Mouse (Mus musculus): Measurements from ENCODE around the gene Abhd12b. TPM values are rescaled to one million over a fixed set of nuclear protein-coding genes. Genes with fewer than 3 reads are reported as not detected.
A peak's percentile ranks its signal among the peaks of the same experiment; 100 is the strongest.

The Abhd12b gene
- total and polyA plus RNA-seq, 3 experiments = not detected

- no peaks in the 10 kb centered on the region for H3K79me2 ChIP-seq (replicated peaks; ENCODE audit: control insufficient read depth, insufficient read depth, low read length)
- H3K4me1 ChIP-seq (ENCODE audit: control insufficient read depth, insufficient read depth, low read length) = peaks cover 3% of the 10 kb centered on the region
- TF ChIP-seq CTCF (IDR thresholded peaks at IDR 0.05) (no peak), POLR2A (IDR thresholded peaks at IDR 0.05; ENCODE audit: insufficient read depth, low read depth, low read length) (no peak), EP300 (IDR thresholded peaks at IDR 0.05; ENCODE audit: insufficient read depth, low read depth, low read length) (no peak)
- no peak for DNase-seq
- H3K4me3 ChIP-seq = peak within 1 kb of the TSS; percentile 91
- H3K36me3 ChIP-seq (ENCODE audit: control insufficient read depth, insufficient read depth, low read length) = no peaks in the 10 kb centered on the region
- H3K27ac ChIP-seq = no peak within 1 kb of the TSS
- 83% methylated on average over 11 of the region's 11 CpGs for WGBS
- no peaks in the 10 kb centered on the region for H3K27me3 ChIP-seq (ENCODE audit: control insufficient read depth, insufficient read depth, low read length)
- no peak within 1 kb of the TSS for H3K9ac ChIP-seq (ENCODE audit: low read depth, low read length)
- intact Hi-C loops (cut with DNase I) = loop anchor here (5.0 kb wide), 1 partner anchor 46 kb away; no protein-coding TSS in a partner anchor
Observed at GRCm38 (mm10) chr12:70113351-70113750, 40.6 kb upstream of the Abhd12b start, which contains the start of gene Nin. Gene Nin, minus strand, starts transcription at chr12:70113717.

- no peak for TF ChIP-seq EP300 (IDR thresholded peaks at IDR 0.05; ENCODE audit: insufficient read depth, low read depth, low read length)
- no peak for TF ChIP-seq POLR2A (IDR thresholded peaks at IDR 0.05; ENCODE audit: insufficient read depth, low read depth, low read length)
- TF ChIP-seq CTCF (IDR thresholded peaks at IDR 0.05) = no peak
- Histone ChIP-seq H3K27me3 (ENCODE audit: control insufficient read depth, insufficient read depth, low read length) (no peaks in the 10 kb centered on the region), H3K79me2 (replicated peaks; ENCODE audit: control insufficient read depth, insufficient read depth, low read length) (no peaks in the 10 kb centered on the region), H3K4me1 (ENCODE audit: control insufficient read depth, insufficient read depth, low read length) (no peaks in the 10 kb centered on the region), H3K36me3 (ENCODE audit: control insufficient read depth, insufficient read depth, low read length) (no peaks in the 10 kb centered on the region), H3K27ac (no peak overlapping the region), H3K4me3 (no peak overlapping the region), H3K9ac (ENCODE audit: low read depth, low read length) (no peak overlapping the region)
- intact Hi-C loops (cut with DNase I) = no loop called here
- WGBS = 66% methylated on average over 10 of the region's 10 CpGs
- no peak for DNase-seq
Observed at GRCm38 (mm10) chr12:70117146-70117545, 36.8 kb upstream of the Abhd12b start.

- intact Hi-C loops (cut with DNase I) = no loop called here
- H3K9ac ChIP-seq (ENCODE audit: low read depth, low read length) = no peak overlapping the region
Observed at GRCm38 (mm10) chr12:70118721-70119345, 35.1 kb upstream of the Abhd12b start.

GRCm38 (mm10) chr12:70119552-70119951 lies 34.4 kb upstream of the Abhd12b start:
- no peak for DNase-seq
- H3K9ac ChIP-seq (ENCODE audit: low read depth, low read length) = no peak overlapping the region
- no peaks in the 10 kb centered on the region for H3K27me3 ChIP-seq (ENCODE audit: control insufficient read depth, insufficient read depth, low read length)
- intact Hi-C loops (cut with DNase I) = no loop called here
- H3K36me3 ChIP-seq (ENCODE audit: control insufficient read depth, insufficient read depth, low read length) = no peaks in the 10 kb centered on the region
- H3K27ac ChIP-seq = no peak overlapping the region
- H3K4me1 ChIP-seq (ENCODE audit: control insufficient read depth, insufficient read depth, low read length) = no peaks in the 10 kb centered on the region
- no peaks in the 10 kb centered on the region for H3K79me2 ChIP-seq (replicated peaks; ENCODE audit: control insufficient read depth, insufficient read depth, low read length)
- TF ChIP-seq POLR2A (IDR thresholded peaks at IDR 0.05; ENCODE audit: insufficient read depth, low read depth, low read length) = no peak
- 24% methylated on average over 2 of the region's 2 CpGs for WGBS
- no peak overlapping the region for H3K4me3 ChIP-seq

More at GRCm38 (mm10) chr12:70118721-70119345, 35.1 kb upstream of the Abhd12b start:
- no peaks in the 10 kb centered on the region for H3K36me3 ChIP-seq (ENCODE audit: control insufficient read depth, insufficient read depth, low read length)
- no peaks in the 10 kb centered on the region for H3K4me1 ChIP-seq (ENCODE audit: control insufficient read depth, insufficient read depth, low read length)
- TF ChIP-seq CTCF (IDR thresholded peaks at IDR 0.05) (0 out of 2 replicates have a peak, but pooled peaks have one; percentile 11), POLR2A (IDR thresholded peaks at IDR 0.05; ENCODE audit: insufficient read depth, low read depth, low read length) (no peak)
- H3K27me3 ChIP-seq (ENCODE audit: control insufficient read depth, insufficient read depth, low read length) = no peaks in the 10 kb centered on the region
- 88% methylated on average over 10 of the region's 10 CpGs for WGBS
- no peak overlapping the region for H3K4me3 ChIP-seq
- H3K27ac ChIP-seq = no peak overlapping the region
- H3K79me2 ChIP-seq (replicated peaks; ENCODE audit: control insufficient read depth, insufficient read depth, low read length) = no peaks in the 10 kb centered on the region
- no peak for DNase-seq

- no peak for TF ChIP-seq CTCF (IDR thresholded peaks at IDR 0.05)
- TF ChIP-seq EP300 (IDR thresholded peaks at IDR 0.05; ENCODE audit: insufficient read depth, low read depth, low read length) = no peak
- TF ChIP-seq POLR2A (IDR thresholded peaks at IDR 0.05; ENCODE audit: insufficient read depth, low read depth, low read length) = no peak
- WGBS = 79% methylated on average over 4 of the region's 4 CpGs
Observed at GRCm38 (mm10) chr12:70126626-70127025, 27.3 kb upstream of the Abhd12b start.

GRCm38 (mm10) chr12:70129105-70129504 lies 24.8 kb upstream of the Abhd12b start:
- Histone ChIP-seq H3K36me3 (ENCODE audit: control insufficient read depth, insufficient read depth, low read length) (no peaks in the 10 kb centered on the region), H3K4me3 (no peak overlapping the region), H3K27ac (no peak overlapping the region), H3K9ac (ENCODE audit: low read depth, low read length) (no peak overlapping the region), H3K79me2 (replicated peaks; ENCODE audit: control insufficient read depth, insufficient read depth, low read length) (no peaks in the 10 kb centered on the region), H3K4me1 (ENCODE audit: control insufficient read depth, insufficient read depth, low read length) (no peaks in the 10 kb centered on the region), H3K27me3 (ENCODE audit: control insufficient read depth, insufficient read depth, low read length) (no peaks in the 10 kb centered on the region)
- DNase-seq = no peak
- WGBS = 20% methylated on average over 5 of the region's 5 CpGs
- intact Hi-C loops (cut with DNase I) = no loop called here
- TF ChIP-seq CTCF (IDR thresholded peaks at IDR 0.05) = peak; percentile 60
- TF ChIP-seq POLR2A (IDR thresholded peaks at IDR 0.05; ENCODE audit: insufficient read depth, low read depth, low read length) = no peak

More at GRCm38 (mm10) chr12:70126626-70127025, 27.3 kb upstream of the Abhd12b start:
- no peaks in the 10 kb centered on the region for H3K79me2 ChIP-seq (replicated peaks; ENCODE audit: control insufficient read depth, insufficient read depth, low read length)
- DNase-seq = no peak
- no peak overlapping the region for H3K27ac ChIP-seq
- intact Hi-C loops (cut with DNase I) = no loop called here
- H3K4me3 ChIP-seq = no peak overlapping the region
- no peaks in the 10 kb centered on the region for H3K4me1 ChIP-seq (ENCODE audit: control insufficient read depth, insufficient read depth, low read length)
- no peaks in the 10 kb centered on the region for H3K36me3 ChIP-seq (ENCODE audit: control insufficient read depth, insufficient read depth, low read length)
- H3K27me3 ChIP-seq (ENCODE audit: control insufficient read depth, insufficient read depth, low read length) = no peaks in the 10 kb centered on the region
- no peak overlapping the region for H3K9ac ChIP-seq (ENCODE audit: low read depth, low read length)

All from heart, adult 2 months (tissue).